Mouse (Mus musculus): ENCODE data around the gene Cyp2f2.

DNA sequence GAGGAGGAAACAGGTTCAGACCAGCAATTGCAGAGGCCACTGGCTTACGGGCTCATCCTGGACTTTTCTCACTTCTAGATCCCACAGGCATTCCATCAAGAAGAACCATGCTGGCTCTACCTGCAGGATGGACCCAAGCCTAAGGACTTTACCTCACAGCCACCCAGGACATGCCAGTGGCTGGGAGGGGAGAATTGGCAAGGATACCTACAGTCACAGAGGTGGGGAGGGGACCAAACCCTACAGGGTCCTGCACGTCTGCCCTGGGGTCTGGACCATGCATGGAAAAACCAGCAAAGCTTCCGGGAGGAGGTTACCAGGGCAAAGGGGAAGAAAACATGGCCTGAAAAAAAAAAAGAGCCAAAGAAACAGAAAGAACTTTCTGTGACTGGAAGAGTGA lies 51.3 kb downstream of the Cyp2f2 start:
- no peak for TF ChIP-seq CTCF (IDR thresholded peaks at IDR 0.05; ENCODE audit: low read depth, low read length)
- TF ChIP-seq POLR2A (IDR thresholded peaks at IDR 0.05; ENCODE audit: borderline replicate concordance, low read depth, low read length): no peak

Measured in bone marrow macrophage, adult 2 months (primary cell).